Mouse (Mus musculus) MEL (cell line): Measurements from ENCODE around the gene Mrpl14. TPM values are rescaled to one million over a fixed set of nuclear protein-coding genes. Genes with fewer than 3 reads are reported as not detected.

Experiments
- DNase-seq: peaks from one replicate; pipeline ENCODE4 v3.0.0; 2011; ENCODE audit warnings: low read depth, low spot score
- H3K27ac ChIP-seq: 2 replicates; pipeline ENCODE4 v1.5.1; 2012; ENCODE audit warnings: low read depth, mild to moderate bottlenecking, control low read depth, low read length, moderate library complexity; ENCODE audit not compliant: control insufficient read depth
- H3K27me3 ChIP-seq, 2 experiments: fragments of 150-350 bp in 1 of 2; sonication (generic) in 1 of 2; 2 replicates each; pipeline ENCODE4 v1.6.1; 2012; ENCODE audit warnings: low read length in 2 of 2, mild to moderate bottlenecking in 2 of 2, improper control_type of control experiment in 1 of 2, moderate library complexity in 1 of 2; ENCODE audit not compliant: insufficient read depth in 2 of 2, control insufficient read depth in 1 of 2
- H3K36me3 ChIP-seq, 2 experiments: 2 replicates each; pipeline ENCODE4 v1.6.1; 2012 to 2014; ENCODE audit warnings: low read length in 2 of 2, improper control_type of control experiment in 1 of 2, inconsistent platforms in 1 of 2, mild to moderate bottlenecking in 1 of 2; ENCODE audit not compliant: insufficient read depth in 2 of 2, control insufficient read depth in 1 of 2
- H3K4me1 ChIP-seq, 2 experiments: fragments of 150-350 bp in 1 of 2; sonication (generic) in 1 of 2; 2 replicates each; pipeline ENCODE4 v1.6.1; 2012; ENCODE audit warnings: low read length in 2 of 2, improper control_type of control experiment in 1 of 2, mild to moderate bottlenecking in 1 of 2; ENCODE audit not compliant: insufficient read depth in 2 of 2, control insufficient read depth in 1 of 2
- H3K4me3 ChIP-seq, 2 experiments: fragments of 150-350 bp in 1 of 2; sonication (generic) in 1 of 2; 2 replicates each; pipeline ENCODE4 v1.5.1; 2012; ENCODE audit warnings: low read depth in 2 of 2, low read length in 2 of 2, mild to moderate bottlenecking in 2 of 2, moderate library complexity in 2 of 2, control low read depth in 1 of 2, improper control_type of control experiment in 1 of 2; ENCODE audit not compliant: control insufficient read depth in 1 of 2, insufficient read depth in 1 of 2
- H3K79me2 ChIP-seq: 2 replicates; pipeline ENCODE4 v1.6.1; 2012; ENCODE audit warnings: mild to moderate bottlenecking, low read length, moderate library complexity; ENCODE audit not compliant: control insufficient read depth, poor library complexity, insufficient read depth
- H3K9ac ChIP-seq: 2 replicates; pipeline ENCODE4 v1.6.1; 2012; ENCODE audit warnings: low read depth, mild to moderate bottlenecking, control low read depth, low read length, moderate library complexity; ENCODE audit not compliant: control insufficient read depth, poor library complexity, severe bottlenecking
- H3K9me3 ChIP-seq: fragments of 150-350 bp; sonication (generic); replicated peaks from 2 replicates; pipeline ENCODE4 v1.6.1; 2012; ENCODE audit warnings: mild to moderate bottlenecking, low read length, improper control_type of control experiment, moderate library complexity; ENCODE audit not compliant: insufficient read depth
- BHLHE40 ChIP-seq: IDR thresholded peaks from 2 replicates; pipeline ENCODE4 v1.6.1; 2012; ENCODE audit warnings: low read depth, mild to moderate bottlenecking, inconsistent platforms, low read length, improper control_type of control experiment, borderline replicate concordance
- E2F4 ChIP-seq: IDR thresholded peaks from 2 replicates; pipeline ENCODE4 v1.6.1; 2011; ENCODE audit warnings: low read depth, low read length, improper control_type of control experiment, borderline replicate concordance
- ELF1 ChIP-seq: IDR thresholded peaks from 2 replicates; pipeline ENCODE4 v1.6.1; 2014; ENCODE audit warnings: low read depth, mild to moderate bottlenecking, inconsistent platforms, low read length, improper control_type of control experiment, moderate library complexity
- EP300 ChIP-seq, 2 experiments: IDR thresholded peaks; 2 replicates each; pipeline ENCODE4 v1.6.1; 2011; ENCODE audit warnings: improper control_type of control experiment in 2 of 2, low read length in 2 of 2, low read depth in 1 of 2, mild to moderate bottlenecking in 1 of 2
- MAX ChIP-seq: IDR thresholded peaks from 2 replicates; pipeline ENCODE4 v1.6.1; 2011; ENCODE audit warnings: low read length, improper control_type of control experiment
- MAZ ChIP-seq: IDR thresholded peaks from 2 replicates; pipeline ENCODE4 v1.6.1; 2012; ENCODE audit warnings: low read depth, mild to moderate bottlenecking, inconsistent platforms, low read length, improper control_type of control experiment
- MEF2A ChIP-seq: IDR thresholded peaks from 2 replicates; pipeline ENCODE4 v1.6.1; 2014; ENCODE audit warnings: low read depth, mild to moderate bottlenecking, inconsistent platforms, low read length, improper control_type of control experiment; ENCODE audit not compliant: poor library complexity, insufficient replicate concordance, severe bottlenecking; ENCODE audit errors: extremely low read depth
- MXI1 ChIP-seq: IDR thresholded peaks from 2 replicates; pipeline ENCODE4 v1.6.1; 2011; ENCODE audit warnings: mild to moderate bottlenecking, low read depth, low read length, improper control_type of control experiment
- MYB ChIP-seq: IDR thresholded peaks from 2 replicates; pipeline ENCODE4 v1.6.1; 2011; ENCODE audit warnings: mild to moderate bottlenecking, low read depth, low read length, improper control_type of control experiment
- MYC ChIP-seq: IDR thresholded peaks from 2 replicates; pipeline ENCODE4 v1.6.1; 2011; ENCODE audit warnings: low read depth, mild to moderate bottlenecking, low read length, improper control_type of control experiment, moderate library complexity
- NELFE ChIP-seq: IDR thresholded peaks from 2 replicates; pipeline ENCODE4 v1.6.1; 2011; ENCODE audit warnings: low read depth, low read length, improper control_type of control experiment
- RCOR1 ChIP-seq: IDR thresholded peaks from 2 replicates; pipeline ENCODE4 v1.6.1; 2012; ENCODE audit warnings: low read depth, mild to moderate bottlenecking, inconsistent platforms, low read length, improper control_type of control experiment
- TAL1 ChIP-seq: IDR thresholded peaks from 2 replicates; pipeline ENCODE4 v1.6.1; 2012; ENCODE audit warnings: mild to moderate bottlenecking, inconsistent platforms, low read length, moderate library complexity, mixed read lengths
- TBP ChIP-seq: IDR thresholded peaks from 2 replicates; pipeline ENCODE4 v1.8.0; 2011; ENCODE audit warnings: low read depth, low read length, improper control_type of control experiment
- UBTF ChIP-seq: IDR thresholded peaks from 2 replicates; pipeline ENCODE4 v1.6.1; 2012; ENCODE audit warnings: low read depth, mild to moderate bottlenecking, inconsistent platforms, low read length, improper control_type of control experiment, moderate library complexity, borderline replicate concordance; ENCODE audit not compliant: insufficient read depth
- ZC3H11A ChIP-seq: IDR thresholded peaks from 2 replicates; pipeline ENCODE4 v1.6.1; 2012; ENCODE audit warnings: low read depth, mild to moderate bottlenecking, inconsistent platforms, low read length, improper control_type of control experiment
- ZKSCAN1 ChIP-seq: IDR thresholded peaks from 2 replicates; pipeline ENCODE4 v1.6.1; 2012; ENCODE audit warnings: low read depth, mild to moderate bottlenecking, inconsistent platforms, low read length, improper control_type of control experiment, moderate library complexity
- ZMIZ1 ChIP-seq: IDR thresholded peaks from 2 replicates; pipeline ENCODE4 v1.6.1; 2012; ENCODE audit warnings: low read depth, mild to moderate bottlenecking, inconsistent platforms, low read length, improper control_type of control experiment, moderate library complexity
- polyA plus RNA-seq, 2 experiments: library from polyadenylated mRNA; stranded (reverse) in 1 of 2; unstranded in 1 of 2; fragments of >175 nt in 1 of 2; fragments of >200 nt in 1 of 2; gene quantifications; 2 replicates each; pipeline versions ENCODE4 v1.2.1 to v1.2.4; 2012; ENCODE audit warnings: low replicate concordance in 2 of 2, low read depth in 1 of 2; ENCODE audit not compliant: insufficient read length in 2 of 2, insufficient read depth in 1 of 2, missing spikeins in 1 of 2
- total RNA-seq: library from RNA; depleted of rRNA; stranded (reverse); fragments of 300-350 nt; gene quantifications from 2 replicates; pipeline ENCODE4 v1.2.3, GENCODE M21; 2012

Gene Mrpl14
- total and polyA plus RNA-seq, 3 experiments, result 66.2 to 159 TPM; not detected in 1

GRCm38 (mm10) chr17:45686716-45687115, 594 bp downstream of the Mrpl14 start, which contains the start of gene Tmem63b:
Gene Tmem63b (minus strand): TSS chr17:45686905.
- Histone ChIP-seq H3K36me3 (peaks cover 0 to 9% of the 10 kb centered on the region in 2 experiments; a peak in 2 of 4 replicates), H3K9ac (peak within 1 kb of the TSS; percentile 89), H3K27ac (peak within 1 kb of the TSS; percentile 72), H3K4me3 (peak within 1 kb of the TSS; percentile 79 to 84), H3K27me3 (no peaks in the 10 kb centered on the region), H3K9me3 (no peaks in the 10 kb centered on the region), H3K4me1 (peaks cover 0 to 19% of the 10 kb centered on the region in 2 experiments; a peak in 3 of 4 replicates), H3K79me2 (peaks cover 33% of the 10 kb centered on the region)
- TF ChIP-seq E2F4 (0 out of 2 replicates have a peak, but pooled peaks have one; percentile 17), MYB (no peak)
- peak; percentile 87 for DNase-seq

DNA sequence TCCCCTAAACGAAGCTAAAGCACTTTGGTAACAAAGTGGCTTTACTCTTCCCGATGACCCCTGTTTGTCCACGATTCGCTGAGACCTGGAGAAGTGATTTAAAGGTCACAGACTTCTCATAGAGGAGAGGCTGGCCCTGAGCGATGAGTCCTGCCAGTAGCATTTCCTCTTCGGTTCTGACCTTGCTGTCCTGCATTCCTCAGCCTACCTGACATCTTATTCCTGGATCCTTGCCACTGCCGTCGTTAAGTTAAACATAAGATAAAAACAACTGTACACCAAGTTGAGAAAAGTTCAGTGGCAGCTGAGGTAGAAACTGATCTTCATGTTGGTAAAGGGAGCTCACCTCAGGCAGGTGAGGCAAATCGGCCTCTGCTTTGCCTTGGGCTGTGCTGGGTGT, 3.0 kb downstream of the Mrpl14 start:
- TF ChIP-seq TAL1 (no peak), ZKSCAN1 (no peak), ZMIZ1 (no peak), MYC (no peak), TBP (no peak), UBTF (no peak), MAX (no peak), ELF1 (no peak), MXI1 (no peak), RCOR1 (no peak), BHLHE40 (no peak), MAZ (no peak), ZC3H11A (no peak), NELFE (no peak), EP300 (IDR thresholded peaks at IDR 0.05; ENCODE audit: low read depth in 1 of 2, low read length in 2 of 2) (no peak), E2F4 (no peak), MEF2A (no peak)
- peaks cover 35% of the 10 kb centered on the region for H3K79me2 ChIP-seq
- no peak for DNase-seq
- H3K27me3 ChIP-seq, result no peaks in the 10 kb centered on the region
- H3K9ac ChIP-seq, result no peak overlapping the region
- no peaks in the 10 kb centered on the region for H3K9me3 ChIP-seq
- H3K36me3 ChIP-seq, result peaks cover 0 to 9% of the 10 kb centered on the region in 2 experiments; a peak in 2 of 4 replicates
- peaks cover 0 to 23% of the 10 kb centered on the region in 2 experiments for H3K4me1 ChIP-seq
- H3K27ac ChIP-seq, result no peak overlapping the region
- H3K4me3 ChIP-seq, result no peak overlapping the region
